Mouse (Mus musculus) limb, embryonic 15.5 days (tissue): Measurements from ENCODE around the gene Sptbn1. TPM values are rescaled to one million over a fixed set of nuclear protein-coding genes. Genes with fewer than 3 reads are reported as not detected.

ENCODE experiments used
- ATAC-seq: fragments of 200-750 bp; cut with Nextera tagmentation; 2 replicates; pipeline ENCODE4 v1.8.0; 2017; ENCODE audit warnings: low read depth, moderate TSS enrichment; ENCODE audit not compliant: insufficient number of reproducible peaks, low FRiP score, low TSS enrichment
- H3K27ac ChIP-seq: fragments of 300-500 bp; sonication (generic); 2 replicates; pipeline ENCODE4 v1.5.1; 2015; ENCODE audit warnings: moderate library complexity, mild to moderate bottlenecking, inconsistent platforms
- H3K27me3 ChIP-seq: fragments of 300-500 bp; sonication (generic); 2 replicates; pipeline ENCODE4 v1.6.1; 2015; ENCODE audit warnings: inconsistent platforms
- H3K36me3 ChIP-seq: fragments of 300-500 bp; sonication (generic); 2 replicates; pipeline ENCODE4 v1.6.1; 2015; ENCODE audit warnings: inconsistent platforms
- H3K4me1 ChIP-seq: fragments of 300-500 bp; sonication (generic); 2 replicates; pipeline ENCODE4 v1.6.1; 2015; ENCODE audit warnings: inconsistent platforms
- H3K4me2 ChIP-seq: fragments of 300-500 bp; sonication (generic); 2 replicates; pipeline ENCODE4 v1.6.1; 2015; ENCODE audit warnings: mild to moderate bottlenecking, inconsistent platforms
- H3K4me3 ChIP-seq: fragments of 300-500 bp; sonication (generic); 2 replicates; pipeline ENCODE4 v1.5.1; 2015; ENCODE audit warnings: mild to moderate bottlenecking, inconsistent platforms
- H3K9ac ChIP-seq: fragments of 300-500 bp; sonication (generic); 2 replicates; pipeline ENCODE4 v1.6.1; 2015; ENCODE audit warnings: inconsistent platforms
- H3K9me3 ChIP-seq: fragments of 300-500 bp; sonication (generic); 2 replicates; pipeline ENCODE4 v1.6.1; 2016; ENCODE audit warnings: inconsistent platforms
- WGBS: fragments of 180-500 bp; shearing (Covaris S2); methylation state at CpG from one replicate; pipeline ENCODE4 v1.1.7; 2015; 5-methylcytosine and 5-hydroxymethylcytosine counted together
- polyA plus RNA-seq: library from polyadenylated mRNA; unstranded; fragments of >200 nt; fragmentation: Nextera tagmentation; extraction: Ambion mirVana; gene quantifications from 2 replicates; pipeline ENCODE4 v1.2.1, GENCODE M21; 2015

Sptbn1 gene
- polyA plus RNA-seq, 1 experiment from 2014 or later = 110 TPM

GRCm38 (mm10) chr11:30249452-30250016 lies 18.4 kb downstream of the Sptbn1 start:
- WGBS = 76% methylated on average over 4 of the region's 4 CpGs
- Histone ChIP-seq H3K4me2 (no peak overlapping the region), H3K27ac (no peak overlapping the region), H3K36me3 (no peaks in the 10 kb centered on the region), H3K27me3 (no peaks in the 10 kb centered on the region), H3K4me3 (no peak overlapping the region), H3K9me3 (no peaks in the 10 kb centered on the region), H3K4me1 (peaks cover 10% of the 10 kb centered on the region; the same call in 1 of the 2 replicates), H3K9ac (no peak overlapping the region)
- no peak for ATAC-seq

- Histone ChIP-seq H3K4me1 (peaks cover 18% of the 10 kb centered on the region), H3K27ac (no peak overlapping the region)
These were observed 20.9 kb downstream of the Sptbn1 start for GRCm38 (mm10) chr11:30247106-30247505.

DNA sequence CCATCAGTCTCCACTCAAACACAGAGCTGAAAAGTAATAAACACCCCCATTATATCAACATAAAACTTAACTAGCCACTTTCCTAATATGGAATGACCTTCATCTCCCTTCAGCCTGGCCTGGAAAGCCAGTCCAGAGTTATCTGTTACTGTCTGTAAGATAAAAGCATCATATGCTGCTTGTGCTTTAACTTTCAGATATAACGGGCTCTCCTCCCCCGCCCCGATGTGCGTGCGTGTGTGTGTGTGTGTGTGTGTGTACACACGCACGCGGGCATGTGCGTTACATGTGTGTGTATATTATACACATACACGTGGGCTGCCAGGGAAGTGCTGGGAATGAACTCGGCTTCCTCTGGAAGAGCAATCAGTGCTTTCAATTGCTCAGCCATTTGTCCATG lies 21.8 kb downstream of the Sptbn1 start:
- no peak overlapping the region for H3K4me2 ChIP-seq
- no peak overlapping the region for H3K9ac ChIP-seq
- no peaks in the 10 kb centered on the region for H3K9me3 ChIP-seq
- no peak overlapping the region for H3K4me3 ChIP-seq
- WGBS = 79% methylated on average over 11 of the region's 11 CpGs
- no peaks in the 10 kb centered on the region for H3K27me3 ChIP-seq
- 0 out of 2 replicates have a peak, but pooled peaks cover 3% of the 10 kb centered on the region for H3K36me3 ChIP-seq
- H3K27ac ChIP-seq = no peak overlapping the region
- ATAC-seq = no peak
- H3K4me1 ChIP-seq = peaks cover 21% of the 10 kb centered on the region

More at GRCm38 (mm10) chr11:30247106-30247505, 20.9 kb downstream of the Sptbn1 start:
- ATAC-seq = no peak
- Histone ChIP-seq H3K9me3 (no peaks in the 10 kb centered on the region), H3K9ac (no peak overlapping the region), H3K4me3 (no peak overlapping the region), H3K27me3 (no peaks in the 10 kb centered on the region), H3K4me2 (no peak overlapping the region), H3K36me3 (0 out of 2 replicates have a peak, but pooled peaks cover 3% of the 10 kb centered on the region)
- WGBS = 70% methylated on average over 1 of the region's 1 CpGs

DNA sequence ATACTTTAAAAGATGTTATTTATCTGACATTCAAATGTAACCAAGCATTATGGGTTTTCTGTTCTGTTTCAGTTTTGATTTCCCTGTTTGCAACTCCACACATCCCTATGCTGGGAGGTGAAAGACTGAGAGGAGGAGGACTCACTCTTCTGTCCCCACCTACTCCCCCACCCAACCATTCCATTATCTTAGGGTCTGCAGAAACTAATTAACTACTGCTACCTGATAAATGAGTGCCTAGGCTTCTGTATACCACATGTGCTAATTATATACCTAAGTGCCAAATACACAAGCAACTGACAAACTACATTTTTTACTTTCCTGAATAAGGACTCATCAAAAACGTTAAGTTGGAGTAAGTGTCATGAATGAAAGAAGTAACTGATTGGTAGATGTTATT lies 23.8 kb downstream of the Sptbn1 start:
- ATAC-seq = no peak
- Histone ChIP-seq H3K9ac (no peak overlapping the region), H3K4me1 (peaks cover 21% of the 10 kb centered on the region), H3K27ac (no peak overlapping the region), H3K27me3 (no peaks in the 10 kb centered on the region), H3K4me2 (no peak overlapping the region), H3K4me3 (no peak overlapping the region), H3K9me3 (no peaks in the 10 kb centered on the region), H3K36me3 (0 out of 2 replicates have a peak, but pooled peaks cover 3% of the 10 kb centered on the region)
- WGBS = 47% methylated on average over 1 of the region's 1 CpGs

GRCm38 (mm10) chr11:30243591-30243990 lies 24.4 kb downstream of the Sptbn1 start:
- ATAC-seq = peak; percentile 80
- no peak overlapping the region for H3K4me2 ChIP-seq
- H3K9me3 ChIP-seq = no peaks in the 10 kb centered on the region
- H3K27ac ChIP-seq = peak overlapping the region; percentile 35
- H3K4me3 ChIP-seq = no peak overlapping the region
- WGBS = 50% methylated on average over 3 of the region's 3 CpGs
- no peak overlapping the region for H3K9ac ChIP-seq
- 0 out of 2 replicates have a peak, but pooled peaks cover 3% of the 10 kb centered on the region for H3K36me3 ChIP-seq
- H3K4me1 ChIP-seq = peaks cover 21% of the 10 kb centered on the region
- no peaks in the 10 kb centered on the region for H3K27me3 ChIP-seq

DNA sequence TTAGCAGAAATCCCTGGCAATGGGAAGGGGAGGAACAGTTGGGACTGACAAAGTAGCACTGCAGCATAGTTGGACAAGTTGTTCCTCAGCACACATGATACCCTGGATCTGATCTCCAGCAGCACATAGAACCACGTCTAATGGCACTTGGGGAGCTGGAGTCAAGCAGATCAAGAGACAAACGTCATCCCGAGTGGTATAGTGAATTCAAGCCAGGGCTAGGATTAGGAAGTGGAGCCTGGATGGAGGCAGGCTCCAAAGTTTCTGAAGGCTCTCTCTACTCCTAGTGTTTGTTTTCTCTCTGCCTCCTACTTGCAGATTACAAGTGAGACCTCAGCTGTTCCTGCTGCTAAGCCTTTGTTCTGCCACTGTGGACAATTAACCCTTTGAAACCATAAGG lies 27.1 kb downstream of the Sptbn1 start:
- 45% methylated on average over 3 of the region's 3 CpGs for whole genome bisulfite sequencing

GRCm38 (mm10) chr11:30237960-30238359 lies 30.0 kb downstream of the Sptbn1 start:
- no peak overlapping the region for H3K4me3 ChIP-seq
- no peak overlapping the region for H3K27ac ChIP-seq
- peaks cover 10% of the 10 kb centered on the region; the same call in 1 of the 2 replicates for H3K4me1 ChIP-seq
- no peaks in the 10 kb centered on the region for H3K27me3 ChIP-seq
- no peaks in the 10 kb centered on the region for H3K36me3 ChIP-seq
- no peaks in the 10 kb centered on the region for H3K9me3 ChIP-seq
- 69% methylated on average over 4 of the region's 4 CpGs for WGBS
- ATAC-seq = no peak
- no peak overlapping the region for H3K4me2 ChIP-seq
- H3K9ac ChIP-seq = no peak overlapping the region

More for the DNA sequence above, 27.1 kb downstream of the Sptbn1 start:
- Histone ChIP-seq H3K4me1 (peaks cover 22% of the 10 kb centered on the region), H3K4me3 (no peak overlapping the region), H3K27me3 (no peaks in the 10 kb centered on the region), H3K9ac (no peak overlapping the region), H3K27ac (no peak overlapping the region), H3K4me2 (no peak overlapping the region), H3K36me3 (0 out of 2 replicates have a peak, but pooled peaks cover 3% of the 10 kb centered on the region), H3K9me3 (no peaks in the 10 kb centered on the region)
- ATAC-seq = no peak

DNA sequence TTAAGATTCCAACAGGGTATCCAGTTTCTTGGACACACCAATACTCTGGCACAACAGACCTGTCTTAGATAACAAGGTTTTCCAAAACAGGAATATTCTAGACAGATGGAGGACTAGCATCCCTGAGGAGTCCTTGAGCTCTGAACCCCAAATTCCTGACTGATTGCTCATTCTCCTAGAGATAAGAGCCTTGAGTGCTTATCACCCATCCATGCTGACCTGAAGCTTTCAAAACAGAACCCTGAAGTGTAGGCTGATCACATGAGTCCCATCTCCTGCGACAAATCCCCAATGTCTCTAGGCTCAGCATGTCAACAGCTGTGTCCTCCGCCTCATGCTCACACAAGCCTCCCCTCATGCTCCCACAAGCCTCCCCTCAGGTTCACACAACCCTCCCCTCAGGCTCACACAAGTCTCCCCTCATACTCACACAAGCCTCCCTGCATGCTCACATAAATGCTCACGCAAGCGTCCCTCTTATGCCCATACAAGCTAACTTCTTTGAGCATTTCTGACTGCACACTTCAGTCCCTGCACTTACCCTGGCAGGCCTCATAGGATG lies 31.2 kb downstream of the Sptbn1 start:
- H3K27ac ChIP-seq = no peak overlapping the region
- H3K4me2 ChIP-seq = no peak overlapping the region
- ATAC-seq = no peak
- H3K27me3 ChIP-seq = no peaks in the 10 kb centered on the region
- no peak overlapping the region for H3K9ac ChIP-seq
- H3K9me3 ChIP-seq = no peaks in the 10 kb centered on the region
- WGBS = 75% methylated on average over 4 of the region's 4 CpGs
- H3K36me3 ChIP-seq = no peaks in the 10 kb centered on the region
- H3K4me3 ChIP-seq = no peak overlapping the region
- peaks cover 15% of the 10 kb centered on the region for H3K4me1 ChIP-seq

GRCm38 (mm10) chr11:30235666-30236065 lies 32.3 kb downstream of the Sptbn1 start:
- Histone ChIP-seq H3K27ac (no peak overlapping the region), H3K27me3 (no peaks in the 10 kb centered on the region), H3K4me1 (peaks cover 18% of the 10 kb centered on the region), H3K36me3 (no peaks in the 10 kb centered on the region), H3K9ac (no peak overlapping the region), H3K4me3 (no peak overlapping the region), H3K4me2 (no peak overlapping the region), H3K9me3 (no peaks in the 10 kb centered on the region)
- no peak for ATAC-seq

- WGBS = 90% methylated on average over 2 of the region's 2 CpGs
These were observed 32.8 kb downstream of the Sptbn1 start for GRCm38 (mm10) chr11:30235218-30235617.

DNA sequence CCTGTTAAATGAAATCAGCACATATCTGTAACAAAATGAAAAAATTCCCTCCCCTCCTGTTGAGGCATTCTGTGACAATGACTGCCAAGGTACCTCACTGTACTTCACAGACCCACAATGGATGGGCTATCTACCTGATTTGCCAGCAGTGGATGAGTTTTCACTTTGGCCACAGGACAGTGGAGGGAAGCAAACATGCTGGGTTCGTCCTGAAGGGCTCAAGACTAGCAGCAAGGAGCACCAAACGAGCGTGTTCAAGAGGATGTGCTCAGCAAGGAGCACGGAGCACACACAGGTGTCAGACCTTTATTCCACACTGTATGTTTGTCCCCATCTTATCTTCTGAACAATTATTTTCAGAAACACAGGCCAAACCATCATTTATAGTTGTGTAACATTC lies 34.0 kb downstream of the Sptbn1 start:
- ATAC-seq = no peak
- H3K4me2 ChIP-seq = no peak overlapping the region
- H3K27ac ChIP-seq = no peak overlapping the region
- no peaks in the 10 kb centered on the region for H3K27me3 ChIP-seq
- no peak overlapping the region for H3K4me3 ChIP-seq
- H3K9me3 ChIP-seq = no peaks in the 10 kb centered on the region
- H3K36me3 ChIP-seq = no peaks in the 10 kb centered on the region
- WGBS = 87% methylated on average over 4 of the region's 4 CpGs
- peaks cover 18% of the 10 kb centered on the region for H3K4me1 ChIP-seq
- H3K9ac ChIP-seq = no peak overlapping the region

More at GRCm38 (mm10) chr11:30235218-30235617, 32.8 kb downstream of the Sptbn1 start:
- H3K9ac ChIP-seq = no peak overlapping the region
- no peak for ATAC-seq
- no peaks in the 10 kb centered on the region for H3K9me3 ChIP-seq
- H3K27ac ChIP-seq = no peak overlapping the region
- no peak overlapping the region for H3K4me3 ChIP-seq
- no peaks in the 10 kb centered on the region for H3K27me3 ChIP-seq
- H3K4me2 ChIP-seq = no peak overlapping the region
- H3K4me1 ChIP-seq = peaks cover 18% of the 10 kb centered on the region
- H3K36me3 ChIP-seq = no peaks in the 10 kb centered on the region

- ATAC-seq = no peak
- Histone ChIP-seq H3K4me3 (no peak overlapping the region), H3K36me3 (no peaks in the 10 kb centered on the region), H3K4me1 (peaks cover 18% of the 10 kb centered on the region), H3K4me2 (no peak overlapping the region), H3K27me3 (no peaks in the 10 kb centered on the region), H3K27ac (no peak overlapping the region), H3K9ac (no peak overlapping the region), H3K9me3 (no peaks in the 10 kb centered on the region)
- 53% methylated on average over 2 of the region's 2 CpGs for whole genome bisulfite sequencing
These were observed 35.9 kb downstream of the Sptbn1 start for GRCm38 (mm10) chr11:30232082-30232481.
